Mouse (Mus musculus): Measurements from ENCODE around the gene Vmn1r104.
"Not testable (repeated sequence)": the region's sequence is repeated elsewhere in the genome, so short reads cannot be mapped to it uniquely, and the experiment has no call there.

The Vmn1r104 gene

DNA sequence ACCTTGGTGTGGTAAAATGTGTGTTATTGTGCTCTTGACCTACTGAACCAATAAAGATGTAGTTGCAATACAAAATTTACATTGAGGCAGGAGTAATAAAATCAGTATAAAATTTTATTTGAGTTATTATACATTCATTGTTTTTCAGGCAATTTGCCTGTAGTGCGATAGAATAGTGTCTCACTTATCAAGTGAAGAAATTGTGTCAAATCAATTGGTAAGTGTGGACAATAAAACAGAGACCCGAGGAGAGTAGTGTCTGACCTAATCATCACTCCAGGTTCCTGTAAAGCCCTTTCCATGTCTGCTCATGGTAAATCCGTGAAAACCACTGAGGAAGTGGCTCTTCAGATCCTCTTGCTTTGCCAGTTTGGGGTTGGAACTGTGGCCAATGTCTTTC is at the start of gene Vmn1r104:
Gene Vmn1r104, plus strand, starts transcription at position 301 of the 400 bp plus-strand sequence.
- in situ Hi-C loops (cut with MboI; ENCODE audit: low pct_unique_long_range_greater_than_20kb in 1 of 2, low sequenced_read_pairs in 2 of 2, unreplicated experiment in 1 of 2) = not testable (repeated sequence)

DNA sequence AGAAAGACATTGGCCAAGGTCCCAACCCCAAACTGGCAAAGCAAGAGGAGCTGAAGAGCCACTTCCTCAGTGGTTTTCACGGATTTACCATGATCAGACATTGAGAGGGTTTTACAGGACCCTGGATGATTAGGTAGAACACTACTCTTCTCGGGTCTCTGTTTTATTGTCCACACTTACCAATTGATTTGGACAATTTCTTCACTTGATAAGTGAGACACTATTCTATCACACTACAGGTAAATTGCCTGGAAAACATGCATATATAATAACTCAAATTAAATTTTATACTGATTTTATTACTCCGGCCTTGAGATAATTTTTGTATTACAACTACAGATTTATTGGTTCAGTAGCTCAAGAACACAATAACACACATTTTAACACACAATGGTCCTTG is 23.2 kb upstream of the Vmn1r104 start, which contains the start of gene Vmn1r103:
Gene Vmn1r103, minus strand, starts transcription at position 101 of the 400 bp plus-strand sequence.
- in situ Hi-C loops (cut with MboI; ENCODE audit: low pct_unique_long_range_greater_than_20kb in 1 of 2, low sequenced_read_pairs in 2 of 2, unreplicated experiment in 1 of 2) = not testable (repeated sequence)

DNA sequence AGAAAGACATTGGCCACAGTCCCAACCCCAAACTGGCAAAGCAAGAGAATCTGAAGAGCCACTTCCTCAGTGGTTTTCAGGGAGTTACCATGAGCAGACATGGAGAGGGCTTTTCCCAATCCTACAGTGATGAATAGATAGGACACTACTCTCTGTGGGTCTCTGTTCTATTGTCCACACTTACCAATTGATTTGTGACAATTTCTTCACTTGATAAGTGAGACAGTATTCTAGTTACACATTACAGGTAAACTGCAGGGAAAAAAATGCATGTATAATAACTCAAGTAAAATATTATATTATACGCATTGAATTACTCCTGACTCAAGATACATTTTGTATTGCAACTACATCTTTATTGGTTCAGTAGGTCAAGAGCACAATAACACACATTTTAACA is 12.0 kb downstream of the Vmn1r104 start, which contains the start of gene Gm5726:
Gene Gm5726, minus strand, starts transcription at position 101 of the 400 bp plus-strand sequence.
- in situ Hi-C loops (cut with MboI; ENCODE audit: low pct_unique_long_range_greater_than_20kb in 1 of 2, low sequenced_read_pairs in 2 of 2, unreplicated experiment in 1 of 2) = not testable (repeated sequence)

DNA sequence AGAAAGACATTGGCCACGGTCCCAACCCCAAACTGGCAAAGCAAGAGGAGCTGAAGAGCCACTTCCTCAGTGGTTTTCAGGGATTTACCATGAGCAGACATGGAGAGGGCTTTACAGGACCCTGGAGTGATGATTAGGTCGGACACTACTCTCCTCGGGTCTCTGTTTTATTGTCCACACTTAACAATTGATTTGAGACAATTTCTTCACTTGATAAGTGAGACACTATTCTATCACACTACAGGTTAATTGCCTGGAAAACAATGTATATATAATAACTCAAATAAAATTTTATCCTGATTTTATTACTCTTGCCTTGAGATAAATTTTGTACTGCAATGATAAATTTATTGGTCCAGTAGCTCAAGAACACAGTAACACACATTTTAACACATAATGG is 42.5 kb downstream of the Vmn1r104 start, which contains the start of gene Gm4141:
Gene Gm4141, minus strand, starts transcription at position 101 of the 400 bp plus-strand sequence.
- in situ Hi-C loops (cut with MboI; ENCODE audit: low pct_unique_long_range_greater_than_20kb in 1 of 2, low sequenced_read_pairs in 2 of 2, unreplicated experiment in 1 of 2) = not testable (repeated sequence)
